Mouse (Mus musculus) C2C12 (cell line): ENCODE results near the gene Ier5. TPM values are rescaled to one million over a fixed set of nuclear protein-coding genes. Genes with fewer than 3 reads are reported as not detected.

Experiments used
- H3K27me3 ChIP-seq: one replicate; pipeline ENCODE4 v1.6.1; 2011; ENCODE audit not compliant: control insufficient read depth, insufficient read depth, insufficient read length
- H3K36me3 ChIP-seq: one replicate; pipeline ENCODE4 v1.6.1; 2011; ENCODE audit not compliant: control insufficient read depth, insufficient read depth
- H3K4me3 ChIP-seq: one replicate; pipeline ENCODE4 v1.5.1; 2011; ENCODE audit warnings: mild to moderate bottlenecking, control low read depth; ENCODE audit not compliant: poor library complexity, insufficient read depth, severe bottlenecking
- H3K79me2 ChIP-seq: one replicate; pipeline ENCODE4 v1.6.1; 2011; ENCODE audit not compliant: control insufficient read depth, insufficient read depth
- H3K79me3 ChIP-seq: one replicate; pipeline ENCODE4 v1.6.1; 2011; ENCODE audit warnings: low read depth, control low read depth
- H3ac ChIP-seq: one replicate; pipeline ENCODE3; 2011; ENCODE audit warnings: low read depth; ENCODE audit not compliant: control insufficient read depth, insufficient read length
- CEBPB ChIP-seq: IDR thresholded peaks from one replicate; pipeline ENCODE4 v1.6.1; 2011; ENCODE audit warnings: low read depth, mild to moderate bottlenecking, control low read depth, moderate library complexity
- CTCF ChIP-seq: IDR thresholded peaks from one replicate; pipeline ENCODE4 v1.5.1; 2011; ENCODE audit not compliant: control insufficient read depth, insufficient read depth, insufficient read length
- FOSL1 ChIP-seq: IDR thresholded peaks from one replicate; pipeline ENCODE4 v1.8.0; 2011; ENCODE audit warnings: mild to moderate bottlenecking, low read length; ENCODE audit not compliant: poor library complexity, insufficient read depth, severe bottlenecking
- MAX ChIP-seq: IDR thresholded peaks from one replicate; pipeline ENCODE4 v1.6.1; 2011; ENCODE audit warnings: mild to moderate bottlenecking, control low read depth
- MYOD1 ChIP-seq: IDR thresholded peaks from one replicate; pipeline ENCODE4 v1.6.1; 2011; ENCODE audit warnings: low read depth; ENCODE audit not compliant: control insufficient read depth, insufficient read length
- MYOG ChIP-seq: IDR thresholded peaks from one replicate; pipeline ENCODE4 v1.6.1; 2011; ENCODE audit not compliant: control insufficient read depth, insufficient read length; ENCODE audit errors: extremely low read depth
- USF1 ChIP-seq: IDR thresholded peaks from one replicate; pipeline ENCODE4 v1.6.1; 2011; ENCODE audit warnings: low read depth, mild to moderate bottlenecking, control low read depth, moderate library complexity
- polyA plus RNA-seq: library from polyadenylated mRNA; unstranded; fragments of >200 nt; fragmentation: generic; extraction: Trizol; gene quantifications from one replicate; pipeline ENCODE4 v1.2.1, GENCODE M21; 2012; ENCODE audit warnings: missing spikeins

Ier5 gene
- polyA plus RNA-seq, 1 experiment: 24.4 TPM

- Histone ChIP-seq H3K4me3 (no peak overlapping the region), H3K79me3 (no peaks in the 10 kb centered on the region), H3K36me3 (no peaks in the 10 kb centered on the region), H3ac (peak overlapping the region; percentile 19), H3K27me3 (no peaks in the 10 kb centered on the region), H3K79me2 (no peaks in the 10 kb centered on the region)
- TF ChIP-seq CEBPB (no peak), FOSL1 (no peak), CTCF (no peak), USF1 (no peak), MYOD1 (no peak), MAX (no peak), MYOG (no peak)
Observed at GRCm38 (mm10) chr1:155052131-155052760, 47.2 kb downstream of the Ier5 start.

- no peaks in the 10 kb centered on the region for H3K79me2 ChIP-seq
- no peaks in the 10 kb centered on the region for H3K79me3 ChIP-seq
- no peak overlapping the region for H3K4me3 ChIP-seq
- no peak overlapping the region for H3ac ChIP-seq
- TF ChIP-seq CEBPB (no peak), USF1 (no peak), MYOG (no peak), CTCF (no peak), FOSL1 (no peak), MYOD1 (no peak), MAX (no peak)
- no peaks in the 10 kb centered on the region for H3K27me3 ChIP-seq
- H3K36me3 ChIP-seq: no peaks in the 10 kb centered on the region
Observed at GRCm38 (mm10) chr1:155051701-155052127, 47.7 kb downstream of the Ier5 start.

- no peak for TF ChIP-seq MYOG
- peak; percentile 87 for TF ChIP-seq MAX
- no peak overlapping the region for H3ac ChIP-seq
- H3K79me3 ChIP-seq: no peaks in the 10 kb centered on the region
- H3K4me3 ChIP-seq: no peak overlapping the region
- H3K79me2 ChIP-seq: no peaks in the 10 kb centered on the region
- no peaks in the 10 kb centered on the region for H3K36me3 ChIP-seq
- H3K27me3 ChIP-seq: no peaks in the 10 kb centered on the region
Observed at GRCm38 (mm10) chr1:155050897-155051592, 48.4 kb downstream of the Ier5 start.

- Histone ChIP-seq H3K36me3 (no peaks in the 10 kb centered on the region), H3K4me3 (no peak overlapping the region), H3K79me3 (no peaks in the 10 kb centered on the region), H3K79me2 (no peaks in the 10 kb centered on the region), H3K27me3 (no peaks in the 10 kb centered on the region), H3ac (no peak overlapping the region)
- TF ChIP-seq MAX (no peak), FOSL1 (no peak), MYOD1 (peak; percentile 19), CTCF (no peak), MYOG (no peak), USF1 (no peak), CEBPB (no peak)
Observed at GRCm38 (mm10) chr1:155050174-155050573, 49.3 kb downstream of the Ier5 start.

GRCm38 (mm10) chr1:155048947-155049346 is 50.5 kb downstream of the Ier5 start:
- no peaks in the 10 kb centered on the region for H3K27me3 ChIP-seq
- no peaks in the 10 kb centered on the region for H3K79me2 ChIP-seq
- TF ChIP-seq CTCF (peak; percentile 97), MAX (no peak), USF1 (no peak)

More at GRCm38 (mm10) chr1:155048947-155049346, 50.5 kb downstream of the Ier5 start:
- H3ac ChIP-seq: no peak overlapping the region
- no peaks in the 10 kb centered on the region for H3K79me3 ChIP-seq
- no peaks in the 10 kb centered on the region for H3K36me3 ChIP-seq
- H3K4me3 ChIP-seq: no peak overlapping the region

Other genes starting within 250 kb of the Ier5 start
- not detected for gene Cacna1e, start 215.1 kb downstream of the Ier5 start, polyA plus RNA-seq
- gene Mr1, start 47.2 kb upstream of the Ier5 start, polyA plus RNA-seq: 1.1 TPM
- gene Stx6, start 59.1 kb upstream of the Ier5 start, polyA plus RNA-seq: 30.5 TPM
- 4.9 TPM for gene BC034090, start 144.8 kb upstream of the Ier5 start, polyA plus RNA-seq